Mouse (Mus musculus): ENCODE measurements around the gene Man1c1. TPM values are rescaled to one million over a fixed set of nuclear protein-coding genes. Genes with fewer than 3 reads are reported as not detected.

Gene Man1c1
- polyA plus RNA-seq, 1 experiment from 2014 or later: 1.2 TPM

GRCm38 (mm10) chr4:134558570-134559113 lies 145.4 kb downstream of the Man1c1 start:
- Histone ChIP-seq H3K27me3 (no peaks in the 10 kb centered on the region), H3K4me1 (replicated peaks) (peaks cover 13% of the 10 kb centered on the region), H3K27ac (no peak overlapping the region), H3K4me3 (replicated peaks) (no peak overlapping the region), H3K4me2 (no peak overlapping the region), H3K9me3 (replicated peaks) (no peaks in the 10 kb centered on the region), H3K36me3 (no peaks in the 10 kb centered on the region), H3K9ac (no peak overlapping the region)
- 61% methylated on average over 9 of the region's 9 CpGs for WGBS (ENCODE audit: insufficient replicate concordance)
- ATAC-seq (ENCODE audit: low read depth) (no peak), DNase-seq (no peak)

DNA sequence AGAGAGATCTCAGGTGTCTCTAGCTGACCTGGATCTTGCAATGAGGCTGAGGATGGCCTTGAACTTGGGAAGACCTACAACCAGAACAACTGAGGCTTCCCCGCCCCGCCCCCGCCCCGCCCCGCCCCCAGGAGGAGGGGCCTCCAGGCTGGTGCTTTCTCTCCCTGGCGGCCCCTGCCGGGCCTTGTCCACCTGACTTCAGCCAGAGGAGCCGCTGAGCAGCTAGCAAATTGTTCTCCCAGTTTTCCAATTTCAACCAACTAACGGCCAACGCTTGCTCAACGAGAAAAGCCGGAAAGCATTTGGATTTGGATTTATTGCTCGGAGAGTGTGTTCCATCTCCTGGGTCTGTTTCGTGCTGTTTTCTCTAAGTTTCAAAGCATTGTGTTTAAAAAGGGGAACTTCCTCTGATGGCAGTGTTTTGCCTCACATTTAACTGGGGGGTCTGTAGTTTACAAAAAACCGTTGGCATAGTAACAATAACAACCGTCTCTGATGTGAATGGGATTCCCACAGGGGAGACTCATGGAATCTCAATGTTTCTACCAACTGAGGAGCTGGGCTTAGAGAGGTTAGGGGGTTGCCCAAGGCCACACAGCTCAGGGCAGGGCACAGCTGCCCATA lies 146.4 kb downstream of the Man1c1 start:
- no peak overlapping the region for H3K9ac ChIP-seq
- peaks cover 8% of the 10 kb centered on the region for H3K4me1 ChIP-seq (replicated peaks)
- H3K27ac ChIP-seq: no peak overlapping the region
- H3K9me3 ChIP-seq (replicated peaks): no peaks in the 10 kb centered on the region
- no peaks in the 10 kb centered on the region for H3K27me3 ChIP-seq
- H3K4me3 ChIP-seq (replicated peaks): no peak overlapping the region
- no peak overlapping the region for H3K4me2 ChIP-seq
- ATAC-seq (ENCODE audit: low read depth) (no peak), DNase-seq (no peak)
- H3K36me3 ChIP-seq: no peaks in the 10 kb centered on the region
- WGBS (ENCODE audit: insufficient replicate concordance): 12% methylated on average over 16 of the region's 16 CpGs

GRCm38 (mm10) chr4:134555956-134556580 lies 148.0 kb downstream of the Man1c1 start:
- Histone ChIP-seq H3K9me3 (replicated peaks) (no peaks in the 10 kb centered on the region), H3K27me3 (peaks cover 11% of the 10 kb centered on the region), H3K4me3 (replicated peaks) (no peak overlapping the region), H3K9ac (no peak overlapping the region), H3K27ac (no peak overlapping the region), H3K36me3 (no peaks in the 10 kb centered on the region), H3K4me1 (replicated peaks) (peaks cover 21% of the 10 kb centered on the region), H3K4me2 (no peak overlapping the region)
- DNase-seq (no peak), ATAC-seq (ENCODE audit: low read depth) (no peak)
- WGBS (ENCODE audit: insufficient replicate concordance): 51% methylated on average over 8 of the region's 8 CpGs

- Histone ChIP-seq H3K36me3 (peaks cover 12% of the 10 kb centered on the region), H3K27me3 (peaks cover 14% of the 10 kb centered on the region), H3K4me1 (replicated peaks) (peaks cover 31% of the 10 kb centered on the region), H3K9me3 (replicated peaks) (peaks cover 6% of the 10 kb centered on the region), H3K27ac (no peak overlapping the region), H3K4me3 (replicated peaks) (no peak overlapping the region), H3K9ac (no peak overlapping the region), H3K4me2 (no peak overlapping the region)
- DNase-seq: no peak
- WGBS (ENCODE audit: insufficient replicate concordance): 81% methylated on average over 1 of the region's 1 CpGs
- ATAC-seq (ENCODE audit: low read depth): no peak
Observed at GRCm38 (mm10) chr4:134553631-134554030, 150.5 kb downstream of the Man1c1 start.

DNA sequence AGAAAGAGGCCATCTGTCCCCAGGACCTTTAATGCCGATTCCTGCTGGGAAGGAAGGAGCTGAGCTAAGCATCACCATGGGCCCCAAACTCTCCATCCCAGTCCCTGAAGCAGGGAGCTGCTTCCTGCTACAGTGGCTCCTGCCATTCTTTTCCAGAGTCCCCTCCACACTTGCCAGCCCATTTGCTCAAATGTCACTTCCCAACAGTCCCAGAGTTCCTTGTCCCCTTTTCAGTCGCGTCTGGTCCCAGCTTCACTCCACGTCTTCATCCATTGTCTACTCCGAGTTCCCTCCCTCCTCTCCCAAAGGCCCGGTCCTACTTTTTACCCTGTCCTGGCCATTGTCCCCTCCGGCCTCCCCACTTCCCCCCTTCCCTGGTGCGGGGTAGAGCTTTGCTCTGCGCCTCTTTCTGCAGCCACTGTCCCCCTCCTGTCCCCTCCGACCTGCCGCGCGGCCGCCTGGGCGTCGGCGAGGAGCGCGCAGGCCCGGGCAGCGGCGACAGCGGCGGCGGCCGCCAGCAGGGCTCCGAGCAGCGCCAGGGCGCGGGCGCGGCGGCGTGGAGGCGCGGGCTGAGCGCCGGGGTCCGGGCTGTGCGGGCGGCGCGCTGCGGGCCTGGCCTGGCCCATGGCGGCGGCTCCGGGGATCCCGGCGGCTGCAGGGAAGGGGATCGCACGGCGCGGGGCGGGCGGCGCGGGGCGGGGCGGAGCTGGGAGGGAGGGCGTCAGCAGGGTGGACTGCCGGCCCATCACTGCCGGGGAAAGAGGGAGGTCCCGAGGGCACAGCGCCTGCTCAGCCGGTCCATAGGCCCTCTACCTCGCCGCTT lies 152.4 kb downstream of the Man1c1 start, which contains the start of gene Selenon:
Selenon (minus strand) TSS at position 673 of the 823 bp plus-strand sequence.
- H3K4me3 ChIP-seq (replicated peaks): peak within 1 kb of the TSS; percentile 70
- peaks cover 40% of the 10 kb centered on the region for H3K4me1 ChIP-seq (replicated peaks)
- peak within 1 kb of the TSS; percentile 75 for H3K9ac ChIP-seq
- no peak within 1 kb of the TSS for H3K27ac ChIP-seq
- ATAC-seq (ENCODE audit: low read depth) (peak; percentile 73), DNase-seq (no peak)
- WGBS (ENCODE audit: insufficient replicate concordance): 1% methylated on average over 43 of the region's 67 CpGs
- peaks cover 14% of the 10 kb centered on the region for H3K27me3 ChIP-seq
- peak within 1 kb of the TSS; percentile 84 for H3K4me2 ChIP-seq
- peaks cover 6% of the 10 kb centered on the region for H3K9me3 ChIP-seq (replicated peaks)
- H3K36me3 ChIP-seq: peaks cover 12% of the 10 kb centered on the region

GRCm38 (mm10) chr4:134549899-134550298 lies 154.2 kb downstream of the Man1c1 start:
- Histone ChIP-seq H3K27me3 (peaks cover 14% of the 10 kb centered on the region), H3K36me3 (peaks cover 18% of the 10 kb centered on the region), H3K4me3 (replicated peaks) (no peak overlapping the region), H3K9me3 (replicated peaks) (peaks cover 6% of the 10 kb centered on the region), H3K4me2 (no peak overlapping the region), H3K27ac (no peak overlapping the region), H3K9ac (no peak overlapping the region), H3K4me1 (replicated peaks) (peaks cover 42% of the 10 kb centered on the region)
- DNase-seq (no peak), ATAC-seq (ENCODE audit: low read depth) (no peak)
- 91% methylated on average over 8 of the region's 8 CpGs for WGBS (ENCODE audit: insufficient replicate concordance)

- WGBS (ENCODE audit: insufficient replicate concordance): 39% methylated on average over 18 of the region's 18 CpGs
- Histone ChIP-seq H3K4me3 (replicated peaks) (no peak overlapping the region), H3K4me1 (replicated peaks) (peaks cover 42% of the 10 kb centered on the region), H3K9me3 (replicated peaks) (peaks cover 6% of the 10 kb centered on the region), H3K27me3 (peaks cover 14% of the 10 kb centered on the region), H3K36me3 (peaks cover 26% of the 10 kb centered on the region), H3K9ac (0 out of 2 replicates have a peak overlapping the region, but pooled peaks have one; percentile 14), H3K4me2 (0 out of 2 replicates have a peak overlapping the region, but pooled peaks have one; percentile 3), H3K27ac (peak overlapping the region; percentile 51; the same call in 1 of the 2 replicates)
- ATAC-seq (ENCODE audit: low read depth): peak; percentile 29; the same call in 1 of the 2 replicates
- no peak for DNase-seq
Observed at GRCm38 (mm10) chr4:134548169-134548938, 155.7 kb downstream of the Man1c1 start.

DNA sequence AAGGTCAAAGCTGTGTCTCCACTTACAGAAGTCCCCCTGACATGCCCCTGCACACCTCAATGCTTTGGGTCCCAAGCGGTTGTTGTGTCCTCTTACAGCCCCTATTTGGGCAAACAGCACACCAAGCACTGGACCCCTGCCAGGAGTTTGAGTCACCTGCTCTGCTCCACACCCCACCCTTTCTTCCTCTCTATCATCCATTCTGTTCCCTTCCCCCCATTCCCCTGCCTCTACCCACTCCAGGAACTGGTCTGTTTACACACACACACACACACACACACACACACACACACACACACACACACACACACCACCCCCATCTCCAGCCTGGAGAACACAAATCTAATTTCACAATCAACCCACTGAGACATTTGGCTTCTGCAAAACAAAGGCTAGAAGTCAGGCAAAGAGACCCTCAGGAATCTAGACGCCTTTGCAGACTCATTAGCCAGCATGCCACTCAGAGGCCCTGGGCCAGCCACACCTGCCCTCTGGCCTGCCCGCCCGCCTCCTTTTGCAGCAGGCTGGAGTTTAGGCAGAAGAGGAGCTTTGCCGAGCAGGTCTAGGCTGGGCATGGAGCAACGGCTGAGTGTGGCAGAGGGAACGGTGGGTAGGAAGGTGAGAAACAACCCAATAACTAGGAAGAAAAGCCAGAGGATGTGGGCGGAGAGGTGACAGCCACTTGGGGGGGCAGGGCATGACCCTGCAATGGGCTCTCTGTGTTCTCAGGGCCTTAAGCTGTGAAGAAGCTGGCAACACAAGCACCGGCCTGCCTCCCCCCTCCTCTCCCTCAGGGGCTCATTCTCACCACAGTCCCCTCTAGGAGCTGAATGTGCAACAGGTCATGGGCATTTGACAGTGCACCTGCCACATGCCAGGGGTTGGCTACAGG lies 157.0 kb downstream of the Man1c1 start:
- no peak overlapping the region for H3K9ac ChIP-seq
- H3K27me3 ChIP-seq: peaks cover 13% of the 10 kb centered on the region
- H3K4me3 ChIP-seq (replicated peaks): no peak overlapping the region
- WGBS (ENCODE audit: insufficient replicate concordance): 76% methylated on average over 9 of the region's 9 CpGs
- H3K4me1 ChIP-seq (replicated peaks): peaks cover 36% of the 10 kb centered on the region
- H3K4me2 ChIP-seq: no peak overlapping the region
- peaks cover 31% of the 10 kb centered on the region for H3K36me3 ChIP-seq
- ATAC-seq (ENCODE audit: low read depth) (no peak), DNase-seq (no peak)
- H3K9me3 ChIP-seq (replicated peaks): peaks cover 6% of the 10 kb centered on the region
- no peak overlapping the region for H3K27ac ChIP-seq

- H3K4me3 ChIP-seq (replicated peaks): no peak overlapping the region
- peaks cover 26% of the 10 kb centered on the region for H3K36me3 ChIP-seq
- WGBS (ENCODE audit: insufficient replicate concordance): 5% methylated on average over 5 of the region's 5 CpGs
- ATAC-seq (ENCODE audit: low read depth) (peak; percentile 60), DNase-seq (peak; percentile 80)
- H3K4me2 ChIP-seq: no peak overlapping the region
- no peak overlapping the region for H3K9ac ChIP-seq
- H3K4me1 ChIP-seq (replicated peaks): peaks cover 16% of the 10 kb centered on the region
- no peaks in the 10 kb centered on the region for H3K27me3 ChIP-seq
- H3K9me3 ChIP-seq (replicated peaks): no peaks in the 10 kb centered on the region
- H3K27ac ChIP-seq: no peak overlapping the region
Observed at GRCm38 (mm10) chr4:134543261-134543660, 160.8 kb downstream of the Man1c1 start.

DNA sequence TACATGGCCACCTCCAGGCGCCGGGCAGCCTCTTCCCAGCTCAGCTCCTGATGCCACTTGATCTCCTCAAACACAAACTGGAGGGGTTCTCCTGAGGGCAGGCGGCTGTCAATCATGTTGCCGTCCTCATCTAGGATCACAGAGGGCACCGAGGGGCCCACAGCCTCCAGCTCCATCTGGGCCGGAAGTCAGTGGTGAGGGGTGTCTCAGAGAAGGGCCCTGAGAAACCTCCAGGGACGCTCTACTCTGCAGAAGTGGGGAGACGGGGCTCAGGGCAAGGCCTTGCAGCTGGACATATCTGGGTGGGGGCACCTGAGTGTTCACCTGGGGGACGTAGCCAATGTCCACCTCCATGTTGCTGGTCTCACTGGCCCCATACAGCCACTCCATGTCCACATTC lies 161.4 kb downstream of the Man1c1 start:
- Histone ChIP-seq H3K27ac (no peak overlapping the region), H3K4me2 (no peak overlapping the region), H3K4me1 (replicated peaks) (peaks cover 11% of the 10 kb centered on the region), H3K4me3 (replicated peaks) (no peak overlapping the region), H3K27me3 (no peaks in the 10 kb centered on the region), H3K36me3 (peaks cover 26% of the 10 kb centered on the region), H3K9me3 (replicated peaks) (no peaks in the 10 kb centered on the region), H3K9ac (no peak overlapping the region)
- no peak for ATAC-seq (ENCODE audit: low read depth)
- 78% methylated on average over 9 of the region's 9 CpGs for WGBS (ENCODE audit: insufficient replicate concordance)
- DNase-seq: no peak

Data from liver, embryonic 13.5 days (tissue).